Mouse (Mus musculus) midbrain, embryonic 16.5 days (tissue): ENCODE measurements at regions not wholly inside any gene's neighbourhood (a gene's known extent, or its start where the extent isn't known, plus 50 kb on each side); places are given as distances from the start of the nearest gene placed in this dataset.

Experiments used
- ATAC-seq: fragments of 200-750 bp; cut with Nextera tagmentation; 2 replicates; pipeline ENCODE4 v1.8.0; 2017; ENCODE audit warnings: moderate TSS enrichment
- H3K27ac ChIP-seq: fragments of 300-500 bp; sonication (generic); 2 replicates; pipeline ENCODE4 v1.5.1; 2014; ENCODE audit warnings: mild to moderate bottlenecking, low read length, mixed read lengths
- H3K27me3 ChIP-seq: fragments of 300-500 bp; sonication (generic); 2 replicates; pipeline ENCODE4 v1.6.1; 2014; ENCODE audit warnings: low read depth, low read length, mixed read lengths; ENCODE audit not compliant: control insufficient read depth, insufficient read depth
- H3K36me3 ChIP-seq: fragments of 300-500 bp; sonication (generic); 2 replicates; pipeline ENCODE4 v1.6.1; 2014; ENCODE audit warnings: mild to moderate bottlenecking, low read length, moderate library complexity, mixed read lengths; ENCODE audit not compliant: control insufficient read depth, insufficient read depth
- H3K4me1 ChIP-seq: fragments of 300-500 bp; sonication (generic); 2 replicates; pipeline ENCODE4 v1.6.1; 2014; ENCODE audit warnings: mild to moderate bottlenecking, low read length, mixed read lengths; ENCODE audit not compliant: control insufficient read depth, insufficient read depth
- H3K4me2 ChIP-seq: fragments of 300-500 bp; sonication (generic); 2 replicates; pipeline ENCODE4 v1.6.1; 2014; ENCODE audit warnings: mild to moderate bottlenecking, low read length, mixed read lengths
- H3K4me3 ChIP-seq: fragments of 300-500 bp; sonication (generic); 2 replicates; pipeline ENCODE4 v1.5.1; 2014; ENCODE audit warnings: low read depth, mild to moderate bottlenecking, low read length, moderate library complexity, mixed read lengths
- H3K9ac ChIP-seq: fragments of 300-500 bp; sonication (generic); 2 replicates; pipeline ENCODE4 v1.6.1; 2014; ENCODE audit warnings: low read depth, low read length, mixed read lengths
- H3K9me3 ChIP-seq: fragments of 300-500 bp; sonication (generic); replicated peaks from 2 replicates; pipeline ENCODE4 v1.6.1; 2014; ENCODE audit warnings: mild to moderate bottlenecking, low read length, mixed read lengths; ENCODE audit not compliant: control insufficient read depth, poor library complexity, severe bottlenecking
- whole genome bisulfite sequencing: fragments of 180-500 bp; shearing (Covaris S2); extraction: QIAGEN DNeasy Blood & Tissue Kit; methylation state at CpG from one replicate; pipeline ENCODE4 v1.1.7; 2014; 5-methylcytosine and 5-hydroxymethylcytosine counted together

DNA sequence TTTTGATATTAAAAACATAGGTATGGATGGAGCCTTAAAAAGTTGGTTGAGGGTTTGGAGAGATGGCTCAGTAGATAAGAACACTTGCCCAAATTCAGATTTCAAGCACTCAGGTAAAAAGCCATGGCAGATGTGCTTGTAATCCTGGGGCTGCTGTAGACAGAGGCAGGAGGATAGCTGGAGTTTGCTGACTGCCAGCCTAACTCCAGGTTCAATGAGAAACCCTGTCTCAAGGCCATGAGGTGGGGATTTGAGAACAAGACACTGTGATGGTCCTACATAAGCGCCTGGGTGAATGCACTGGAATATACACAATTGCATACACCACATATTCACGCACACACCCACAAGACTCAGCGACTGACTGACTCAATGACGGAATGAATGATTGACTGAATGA is 71.3 kb upstream of the Foxn3 start:
- Histone ChIP-seq H3K4me1 (peaks cover 3% of the 10 kb centered on the region), H3K36me3 (no peaks in the 10 kb centered on the region), H3K9ac (no peak overlapping the region), H3K27ac (no peak overlapping the region), H3K4me3 (no peak overlapping the region), H3K4me2 (no peak overlapping the region), H3K9me3 (no peaks in the 10 kb centered on the region), H3K27me3 (no peaks in the 10 kb centered on the region)
- no peak for ATAC-seq
- WGBS, result 95% methylated on average over 4 of the region's 4 CpGs

DNA sequence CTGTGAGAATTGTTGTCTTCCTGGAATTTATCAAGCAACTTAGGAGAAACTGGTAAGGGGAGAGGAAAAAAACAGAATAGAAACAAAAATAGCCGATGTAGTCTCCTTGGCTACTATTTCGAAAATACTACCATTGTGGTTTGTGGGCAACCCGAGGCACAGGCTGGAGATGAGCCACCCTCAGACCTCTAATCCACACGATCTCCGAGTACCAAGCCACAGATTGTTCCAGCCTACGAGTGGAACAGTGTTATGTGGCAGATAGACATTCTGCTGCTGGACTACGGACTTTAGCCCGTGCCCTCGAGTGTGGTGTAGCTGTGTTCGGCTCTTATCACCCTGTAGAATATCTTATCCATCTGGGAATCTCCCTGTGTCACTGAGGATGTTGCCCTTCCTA is 70.3 kb upstream of the Foxn3 start:
- no peaks in the 10 kb centered on the region for H3K9me3 ChIP-seq
- no peak overlapping the region for H3K9ac ChIP-seq
- H3K4me2 ChIP-seq, result no peak overlapping the region
- ATAC-seq, result no peak
- H3K27me3 ChIP-seq, result no peaks in the 10 kb centered on the region
- 89% methylated on average over 10 of the region's 10 CpGs for WGBS
- no peaks in the 10 kb centered on the region for H3K36me3 ChIP-seq
- no peak overlapping the region for H3K27ac ChIP-seq
- H3K4me3 ChIP-seq, result no peak overlapping the region
- no peaks in the 10 kb centered on the region for H3K4me1 ChIP-seq

- WGBS, result 96% methylated on average over 6 of the region's 6 CpGs
- no peaks in the 10 kb centered on the region for H3K27me3 ChIP-seq
- H3K27ac ChIP-seq, result no peak overlapping the region
- no peak overlapping the region for H3K9ac ChIP-seq
- peaks cover 7% of the 10 kb centered on the region for H3K4me1 ChIP-seq
- H3K4me3 ChIP-seq, result no peak overlapping the region
- H3K36me3 ChIP-seq, result no peaks in the 10 kb centered on the region
- ATAC-seq, result no peak
- H3K9me3 ChIP-seq, result no peaks in the 10 kb centered on the region
- no peak overlapping the region for H3K4me2 ChIP-seq
Observed at GRCm38 (mm10) chr12:99632988-99633387, 69.6 kb upstream of the Foxn3 start.

DNA sequence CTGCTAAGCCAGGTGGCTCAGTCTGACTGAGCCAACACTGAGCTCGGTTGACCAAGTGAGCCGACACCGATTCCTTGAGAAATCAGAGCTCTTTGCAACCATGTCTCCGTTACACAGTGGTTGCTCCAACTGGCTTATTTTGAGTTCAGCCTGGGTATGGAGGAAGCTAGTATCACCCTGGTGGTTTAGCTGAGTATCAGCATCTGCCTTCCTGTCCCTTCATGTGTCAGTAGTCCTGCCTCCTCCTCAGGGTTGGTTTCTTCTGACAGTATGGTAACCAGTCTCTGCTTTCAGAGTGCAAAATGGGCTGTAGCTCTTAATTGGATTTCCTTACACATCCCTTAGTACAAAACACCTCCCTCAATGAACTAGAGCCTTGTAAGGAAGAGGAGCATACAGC is 66.2 kb upstream of the Foxn3 start:
- Histone ChIP-seq H3K9me3 (no peaks in the 10 kb centered on the region), H3K27ac (no peak overlapping the region), H3K4me1 (peaks cover 17% of the 10 kb centered on the region), H3K27me3 (no peaks in the 10 kb centered on the region), H3K36me3 (no peaks in the 10 kb centered on the region), H3K4me2 (no peak overlapping the region), H3K4me3 (no peak overlapping the region), H3K9ac (no peak overlapping the region)
- WGBS, result 97% methylated on average over 4 of the region's 4 CpGs
- no peak for ATAC-seq

DNA sequence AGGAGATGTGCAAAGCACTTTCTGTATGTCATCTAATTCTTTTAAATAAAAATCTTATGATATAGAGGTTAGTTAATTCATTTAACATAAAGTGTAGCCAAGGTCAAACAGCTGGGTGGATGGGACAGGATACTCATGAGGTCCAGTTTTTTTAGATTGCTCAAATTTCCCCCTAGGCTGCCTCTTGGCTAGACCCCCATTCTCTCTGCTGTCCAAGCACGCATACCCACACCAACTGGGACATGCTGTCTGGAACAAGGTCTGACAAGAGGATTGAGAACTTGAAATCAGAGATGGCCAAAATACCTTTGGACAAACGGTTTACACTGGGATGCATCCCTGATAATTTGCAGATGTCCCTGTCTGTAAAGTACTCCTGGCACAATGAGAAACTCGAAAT is 65.0 kb upstream of the Foxn3 start:
- 54% methylated on average over 3 of the region's 3 CpGs for WGBS
- Histone ChIP-seq H3K4me1 (peaks cover 17% of the 10 kb centered on the region), H3K36me3 (no peaks in the 10 kb centered on the region)

GRCm38 (mm10) chr12:99627898-99628231 is 64.5 kb upstream of the Foxn3 start:
- Histone ChIP-seq H3K27ac (peak overlapping the region; percentile 88), H3K9ac (peak overlapping the region; percentile 66), H3K36me3 (no peaks in the 10 kb centered on the region), H3K27me3 (no peaks in the 10 kb centered on the region), H3K4me2 (peak overlapping the region; percentile 78), H3K9me3 (no peaks in the 10 kb centered on the region), H3K4me3 (peak overlapping the region; percentile 59), H3K4me1 (peaks cover 17% of the 10 kb centered on the region)
- peak; percentile 97 for ATAC-seq
- WGBS, result under 1% methylated on average over 20 of the region's 30 CpGs

More for the DNA sequence above, 65.0 kb upstream of the Foxn3 start:
- peak overlapping the region; percentile 88 for H3K27ac ChIP-seq
- H3K27me3 ChIP-seq, result no peaks in the 10 kb centered on the region
- H3K9ac ChIP-seq, result no peak overlapping the region; the same call in 1 of the 2 replicates
- H3K4me2 ChIP-seq, result peak overlapping the region; percentile 78
- peak overlapping the region; percentile 59 for H3K4me3 ChIP-seq
- no peak for ATAC-seq
- H3K9me3 ChIP-seq, result no peaks in the 10 kb centered on the region

DNA sequence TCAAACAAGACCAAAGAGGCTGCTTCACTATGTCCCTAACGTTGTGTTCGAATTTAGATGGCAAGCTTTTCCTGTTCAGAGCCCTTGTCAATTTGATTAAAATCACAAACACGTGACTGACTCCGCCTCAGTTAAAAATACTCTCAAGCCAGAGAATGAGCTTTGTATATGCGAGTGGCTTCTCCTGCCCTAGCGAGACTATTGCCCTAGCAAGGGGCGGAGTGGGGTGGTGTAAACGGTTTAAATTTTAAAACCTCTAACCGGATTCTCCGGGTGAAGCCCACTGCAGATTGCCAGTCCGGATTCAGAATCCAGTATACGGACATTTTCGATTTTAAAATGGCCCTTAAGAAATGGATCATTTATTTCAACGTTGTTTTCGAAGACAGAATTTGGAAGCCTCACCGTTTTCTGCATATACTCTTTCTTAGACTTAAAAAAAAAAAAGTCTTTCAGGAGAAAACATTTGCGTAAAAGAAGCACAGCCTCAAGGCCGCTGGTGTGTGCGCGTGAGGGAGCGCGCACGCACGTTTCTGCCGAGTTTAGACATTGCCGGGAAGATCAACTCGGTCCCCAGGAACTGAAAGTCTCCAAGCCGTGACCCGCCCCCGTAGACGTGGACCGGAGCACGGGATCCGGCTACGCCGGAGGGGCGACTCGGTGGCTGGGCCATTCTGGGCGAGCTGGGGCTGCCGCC is 64.0 kb upstream of the Foxn3 start:
- no peaks in the 10 kb centered on the region for H3K9me3 ChIP-seq

GRCm38 (mm10) chr12:99626147-99626546 is 62.8 kb upstream of the Foxn3 start:
- Histone ChIP-seq H3K4me3 (no peak overlapping the region), H3K4me2 (no peak overlapping the region), H3K4me1 (peaks cover 17% of the 10 kb centered on the region), H3K9ac (no peak overlapping the region), H3K27ac (no peak overlapping the region), H3K36me3 (no peaks in the 10 kb centered on the region), H3K9me3 (no peaks in the 10 kb centered on the region), H3K27me3 (no peaks in the 10 kb centered on the region)
- ATAC-seq, result no peak
- WGBS, result 92% methylated on average over 4 of the region's 4 CpGs

More for the DNA sequence above, 64.0 kb upstream of the Foxn3 start:
- Histone ChIP-seq H3K4me2 (peak overlapping the region; percentile 78), H3K36me3 (no peaks in the 10 kb centered on the region), H3K4me1 (peaks cover 17% of the 10 kb centered on the region), H3K27ac (peak overlapping the region; percentile 88), H3K9ac (peak overlapping the region; percentile 66), H3K27me3 (no peaks in the 10 kb centered on the region), H3K4me3 (peak overlapping the region; percentile 59)
- under 1% methylated on average over 40 of the region's 40 CpGs for WGBS
- ATAC-seq, result peak; percentile 56; the same call in 1 of the 2 replicates

DNA sequence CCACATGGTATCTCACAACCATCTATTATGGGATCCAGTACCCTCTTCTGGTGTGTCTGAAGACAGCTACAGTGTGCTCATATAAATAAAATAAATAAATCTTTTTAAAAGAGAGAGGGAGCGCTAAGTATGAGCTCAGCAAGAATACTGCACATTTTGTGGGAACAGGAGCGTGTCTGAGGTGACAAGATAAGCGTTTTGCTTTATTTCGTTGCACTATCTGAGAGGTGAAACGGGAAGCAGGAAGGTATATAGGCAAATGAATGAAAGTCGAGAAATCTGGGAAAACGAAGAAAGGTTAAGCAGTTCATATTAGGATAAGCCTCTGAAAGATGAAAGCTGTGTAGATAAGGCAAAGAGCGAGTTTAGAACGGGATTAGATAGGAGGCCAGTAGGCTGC is 61.7 kb upstream of the Foxn3 start:
- no peak overlapping the region for H3K9ac ChIP-seq
- no peak for ATAC-seq
- H3K27me3 ChIP-seq, result no peaks in the 10 kb centered on the region
- H3K4me2 ChIP-seq, result no peak overlapping the region
- H3K4me3 ChIP-seq, result no peak overlapping the region
- H3K27ac ChIP-seq, result no peak overlapping the region
- H3K36me3 ChIP-seq, result no peaks in the 10 kb centered on the region
- H3K4me1 ChIP-seq, result peaks cover 17% of the 10 kb centered on the region
- 90% methylated on average over 9 of the region's 9 CpGs for WGBS
- no peaks in the 10 kb centered on the region for H3K9me3 ChIP-seq
